Mouse (Mus musculus) E14TG2a.4 (cell line): ENCODE measurements at regions not wholly inside any gene's neighbourhood (a gene's known extent, or its start where the extent isn't known, plus 50 kb on each side); places are given as distances from the start of the nearest gene placed in this dataset.

ENCODE experiments used
- H3K27me3 ChIP-seq: 2 replicates; pipeline ENCODE4 v1.6.1; 2014; ENCODE audit warnings: low read length, control low read depth; ENCODE audit not compliant: insufficient read depth
- H3K36me3 ChIP-seq: 2 replicates; pipeline ENCODE4 v1.6.1; 2014; ENCODE audit warnings: low read length, control low read depth; ENCODE audit not compliant: insufficient read depth
- H3K4me1 ChIP-seq: replicated peaks from 2 replicates; pipeline ENCODE4 v1.6.1; 2014; ENCODE audit warnings: low read depth, low read length, control low read depth
- H3K4me3 ChIP-seq: replicated peaks from 2 replicates; pipeline ENCODE4 v1.5.1; 2014; ENCODE audit warnings: mild to moderate bottlenecking, low read length
- H3K9me3 ChIP-seq: 2 replicates; pipeline ENCODE4 v1.6.1; 2014; ENCODE audit warnings: low read length, control low read depth
- CTCF ChIP-seq: conservative IDR thresholded peaks from 2 replicates; pipeline ENCODE4 v1.5.1; 2014; ENCODE audit warnings: low read length
- NANOG ChIP-seq: IDR thresholded peaks from 2 replicates; pipeline ENCODE4 v1.6.1; 2014; ENCODE audit warnings: borderline replicate concordance, low read length, mixed read lengths
- POU5F1 ChIP-seq: IDR thresholded peaks from 2 replicates; pipeline ENCODE4 v1.6.1; 2014; ENCODE audit warnings: low read length, borderline replicate concordance

GRCm38 (mm10) chr16:50733359-50733758 is 142.4 kb upstream of the Ccdc54 start:
- TF ChIP-seq POU5F1, result no peak
- no peak for TF ChIP-seq NANOG
- no peak for TF ChIP-seq CTCF
- Histone ChIP-seq H3K4me1 (peaks cover 26% of the 10 kb centered on the region), H3K9me3 (no peaks in the 10 kb centered on the region; the same call in 1 of the 2 replicates)

DNA sequence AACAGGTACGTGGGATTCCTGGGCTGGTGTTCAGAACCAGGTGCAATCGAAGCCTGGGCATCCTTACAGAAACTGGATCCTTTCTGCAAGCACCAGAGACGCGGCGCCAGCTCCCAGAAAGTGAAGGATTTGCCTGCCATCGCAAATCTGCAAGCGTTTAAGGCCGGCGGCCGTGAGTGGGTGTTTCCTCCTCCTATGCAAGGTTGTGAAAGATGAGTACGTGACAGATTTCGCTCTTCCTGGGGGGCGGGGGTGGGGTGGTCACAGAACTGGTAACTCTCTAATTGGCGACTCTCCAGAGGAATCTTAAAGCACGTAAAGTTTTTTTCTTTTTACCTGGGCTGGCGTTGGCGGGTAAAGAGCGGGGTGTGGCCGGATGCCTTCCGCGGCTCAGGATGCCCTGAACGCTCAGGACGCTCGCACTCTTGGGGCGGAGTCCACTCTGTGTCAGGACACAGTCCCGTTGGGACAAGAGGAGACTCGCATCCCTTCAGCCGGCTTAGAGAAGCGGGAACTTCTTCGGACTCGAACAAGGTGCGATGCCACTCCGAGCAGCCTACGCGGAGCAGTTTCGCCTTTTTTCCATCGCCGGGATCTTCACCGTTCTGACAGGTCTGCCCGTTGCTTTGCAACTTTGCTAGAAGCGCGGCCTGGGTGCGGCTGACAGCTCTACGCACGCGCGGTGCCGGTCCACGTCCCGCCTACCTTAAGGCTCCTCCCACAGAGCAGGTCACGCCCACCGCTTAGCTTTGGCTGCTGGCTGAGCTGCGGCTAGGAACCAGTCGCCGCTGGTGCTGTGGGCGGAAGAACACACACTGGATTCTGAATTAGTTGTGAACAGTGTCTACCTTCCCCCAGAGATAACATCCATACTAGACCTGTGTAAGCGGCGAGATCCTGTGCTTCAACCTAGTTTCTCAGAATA is 141.4 kb upstream of the Ccdc54 start:
- no peaks in the 10 kb centered on the region; the same call in 1 of the 2 replicates for H3K9me3 ChIP-seq
- no peaks in the 10 kb centered on the region for H3K36me3 ChIP-seq
- H3K4me3 ChIP-seq, result peak overlapping the region; percentile 87
- peaks cover 6% of the 10 kb centered on the region for H3K27me3 ChIP-seq
- H3K4me1 ChIP-seq, result peaks cover 22% of the 10 kb centered on the region
- TF ChIP-seq NANOG, result no peak
- TF ChIP-seq POU5F1, result no peak
- no peak for TF ChIP-seq CTCF

More at GRCm38 (mm10) chr16:50733359-50733758, 142.4 kb upstream of the Ccdc54 start:
- peaks cover 8% of the 10 kb centered on the region for H3K27me3 ChIP-seq
- H3K36me3 ChIP-seq, result no peaks in the 10 kb centered on the region
- no peak overlapping the region for H3K4me3 ChIP-seq

GRCm38 (mm10) chr16:50729341-50729740 is 138.4 kb upstream of the Ccdc54 start:
- TF ChIP-seq CTCF, result no peak
- TF ChIP-seq NANOG, result no peak
- no peak for TF ChIP-seq POU5F1
- H3K27me3 ChIP-seq, result peaks cover 3% of the 10 kb centered on the region; the same call in 1 of the 2 replicates
- no peaks in the 10 kb centered on the region; the same call in 1 of the 2 replicates for H3K9me3 ChIP-seq
- peaks cover 7% of the 10 kb centered on the region for H3K4me1 ChIP-seq
- no peak overlapping the region for H3K4me3 ChIP-seq
- no peaks in the 10 kb centered on the region for H3K36me3 ChIP-seq

DNA sequence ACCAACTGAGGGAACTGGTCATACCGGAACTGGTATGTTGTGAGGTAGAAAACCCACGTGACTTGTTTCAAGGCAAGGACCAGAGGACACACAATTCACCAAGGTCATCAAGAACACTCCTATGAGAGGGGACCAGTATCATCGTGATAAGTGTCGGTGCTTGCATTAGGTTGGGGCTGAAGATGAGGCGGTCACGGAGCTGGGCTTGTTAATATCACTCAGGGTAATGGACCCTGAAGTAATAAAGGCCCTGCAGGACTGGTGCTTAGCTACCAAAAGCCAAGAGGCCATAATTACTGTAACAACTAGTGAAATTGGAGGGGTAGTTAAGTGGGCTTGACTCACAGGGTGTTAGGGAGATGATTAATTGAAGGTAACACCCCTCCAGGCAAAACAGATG is 132.2 kb upstream of the Ccdc54 start:
- Histone ChIP-seq H3K4me3 (no peak overlapping the region), H3K9me3 (no peaks in the 10 kb centered on the region), H3K36me3 (no peaks in the 10 kb centered on the region), H3K27me3 (no peaks in the 10 kb centered on the region), H3K4me1 (no peaks in the 10 kb centered on the region)
- no peak for TF ChIP-seq POU5F1
- no peak for TF ChIP-seq NANOG
- no peak for TF ChIP-seq CTCF

DNA sequence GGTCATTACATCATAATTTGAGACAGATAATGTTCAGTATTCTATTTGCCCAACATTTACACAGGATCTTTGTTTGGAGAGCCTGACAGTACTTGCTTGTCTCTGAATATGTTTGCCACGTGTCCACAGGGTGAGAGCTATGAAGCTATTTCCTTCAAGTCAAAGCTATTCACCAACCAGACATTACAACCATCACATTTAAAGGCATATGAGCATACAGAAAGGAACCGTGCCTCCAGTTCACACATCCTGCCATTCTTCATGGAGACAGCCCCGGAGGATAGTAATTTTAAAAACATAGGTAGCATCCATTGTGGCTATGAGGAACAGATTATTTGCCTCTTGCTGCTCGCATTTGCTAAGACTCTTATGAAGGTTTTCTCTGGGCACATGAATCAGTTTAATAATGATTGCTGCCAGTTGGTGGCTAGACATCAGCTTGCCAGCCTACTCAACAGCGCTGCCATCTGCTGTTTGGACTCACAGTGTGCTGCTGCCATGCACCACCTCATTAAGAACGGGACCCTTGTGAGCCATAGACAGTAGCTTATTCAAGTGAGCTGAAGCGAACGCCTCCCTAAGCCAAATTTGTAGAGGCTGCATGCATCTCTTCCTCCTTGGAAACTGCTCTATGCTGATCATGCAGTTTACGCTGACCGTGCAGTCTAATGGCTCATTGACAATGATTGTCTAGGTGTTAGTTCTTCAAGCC is 126.5 kb upstream of the Ccdc54 start:
- TF ChIP-seq POU5F1, result no peak
- TF ChIP-seq CTCF, result 0 out of 2 replicates have a peak, but pooled peaks have one; percentile 5
- no peak for TF ChIP-seq NANOG
- no peaks in the 10 kb centered on the region for H3K4me1 ChIP-seq
- no peaks in the 10 kb centered on the region for H3K9me3 ChIP-seq
- no peaks in the 10 kb centered on the region for H3K27me3 ChIP-seq
- H3K36me3 ChIP-seq, result no peaks in the 10 kb centered on the region
- H3K4me3 ChIP-seq, result no peak overlapping the region

- Histone ChIP-seq H3K9me3 (peaks cover 5% of the 10 kb centered on the region; the same call in 1 of the 2 replicates), H3K4me3 (no peak overlapping the region), H3K27me3 (no peaks in the 10 kb centered on the region), H3K36me3 (no peaks in the 10 kb centered on the region), H3K4me1 (no peaks in the 10 kb centered on the region)
- TF ChIP-seq NANOG, result no peak
- TF ChIP-seq CTCF, result no peak
- no peak for TF ChIP-seq POU5F1
These were observed 118.8 kb upstream of the Ccdc54 start for GRCm38 (mm10) chr16:50709727-50710126.

DNA sequence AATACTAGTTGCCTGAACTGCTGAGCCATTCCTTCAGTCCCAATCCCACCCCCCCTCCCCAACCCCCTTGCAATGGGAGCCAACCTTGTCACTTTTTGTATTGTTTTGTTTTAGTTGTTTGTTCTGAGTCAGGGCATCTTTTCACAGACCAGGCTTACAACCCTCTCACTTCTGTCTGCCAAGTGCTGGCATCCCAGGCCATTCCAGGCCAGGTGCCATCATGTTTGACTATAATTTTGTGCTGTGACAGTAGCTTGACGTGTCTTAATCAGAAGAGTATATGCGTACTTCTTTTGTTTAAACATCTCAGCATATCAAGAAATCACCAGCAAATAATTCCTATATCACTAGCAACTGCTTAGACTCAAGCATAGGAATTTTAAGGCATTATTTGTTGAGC is 117.0 kb upstream of the Ccdc54 start:
- H3K36me3 ChIP-seq, result no peaks in the 10 kb centered on the region
- H3K4me3 ChIP-seq, result no peak overlapping the region
- TF ChIP-seq POU5F1, result no peak
- H3K27me3 ChIP-seq, result no peaks in the 10 kb centered on the region
- H3K4me1 ChIP-seq, result no peaks in the 10 kb centered on the region
- H3K9me3 ChIP-seq, result peaks cover 5% of the 10 kb centered on the region; the same call in 1 of the 2 replicates

DNA sequence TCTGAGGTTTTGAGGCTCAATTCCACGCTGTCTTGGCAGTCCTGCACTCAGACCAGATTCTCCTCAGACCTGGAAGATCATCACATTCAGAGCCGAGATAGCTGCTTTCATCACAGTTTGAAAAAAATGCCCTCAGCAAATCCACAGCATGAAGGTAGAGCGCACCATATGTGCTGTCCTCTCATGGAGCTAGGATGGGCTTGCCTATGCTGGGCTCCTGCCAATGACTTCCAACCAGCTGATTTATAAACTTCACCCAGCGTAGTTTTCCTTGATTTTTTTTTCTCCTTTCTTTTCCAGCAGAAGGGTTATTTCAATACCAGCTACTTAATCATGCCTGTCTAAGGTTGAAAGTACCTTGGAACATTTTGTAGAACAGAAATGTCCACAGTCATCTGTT is 115.0 kb upstream of the Ccdc54 start:
- H3K36me3 ChIP-seq, result no peaks in the 10 kb centered on the region
- no peak overlapping the region for H3K4me3 ChIP-seq
- H3K4me1 ChIP-seq, result no peaks in the 10 kb centered on the region
- no peak for TF ChIP-seq NANOG
- TF ChIP-seq CTCF, result no peak
- no peak for TF ChIP-seq POU5F1
- H3K9me3 ChIP-seq, result no peaks in the 10 kb centered on the region
- no peaks in the 10 kb centered on the region for H3K27me3 ChIP-seq
